Mouse (Mus musculus): ENCODE measurements around the gene Zfp784.
"Not testable (repeated sequence)": the region's sequence is repeated elsewhere in the genome, so short reads cannot be mapped to it uniquely, and the experiment has no call there.

Zfp784 gene

GRCm38 (mm10) chr7:5038109-5038732, at the start of gene Zfp784:
Gene Zfp784 (minus strand): TSS chr7:5038446.
- DNase-seq (ENCODE audit: low spot score in 2 of 2), result peak; percentile 88 to 91

GRCm38 (mm10) chr7:5087886-5088285, 49.6 kb upstream of the Zfp784 start:
- DNase-seq (ENCODE audit: low spot score in 2 of 2), result no peak

- no peak for DNase-seq (ENCODE audit: low spot score in 2 of 2)
Observed at GRCm38 (mm10) chr7:5086921-5087440, 48.7 kb upstream of the Zfp784 start.

GRCm38 (mm10) chr7:5085512-5085911, 47.3 kb upstream of the Zfp784 start:
- DNase-seq (ENCODE audit: low spot score in 2 of 2), result no peak

GRCm38 (mm10) chr7:5083325-5084105, 45.3 kb upstream of the Zfp784 start:
- DNase-seq (ENCODE audit: low spot score in 2 of 2), result peak in 1 of 2 experiments; percentile 22

GRCm38 (mm10) chr7:5081939-5082338, 43.7 kb upstream of the Zfp784 start:
- no peak for DNase-seq (ENCODE audit: low spot score in 2 of 2)

GRCm38 (mm10) chr7:5081241-5081640, 43.0 kb upstream of the Zfp784 start:
- no peak for DNase-seq (ENCODE audit: low spot score in 2 of 2)

- DNase-seq (ENCODE audit: low spot score in 2 of 2), result no peak
Observed at GRCm38 (mm10) chr7:5080815-5081214, 42.6 kb upstream of the Zfp784 start.

GRCm38 (mm10) chr7:5080010-5080751, 41.9 kb upstream of the Zfp784 start, which contains the start of gene Epn1:
Gene Epn1 (plus strand): TSS chr7:5080235.
- peak; percentile 87 to 93 for DNase-seq (ENCODE audit: low spot score in 2 of 2)

- DNase-seq (ENCODE audit: low spot score in 2 of 2), result not testable (repeated sequence)
Observed at GRCm38 (mm10) chr7:5079365-5080009, 41.2 kb upstream of the Zfp784 start.

GRCm38 (mm10) chr7:5076931-5077330, 38.7 kb upstream of the Zfp784 start:
- DNase-seq (ENCODE audit: low spot score in 2 of 2), result no peak

- DNase-seq (ENCODE audit: low spot score in 2 of 2), result no peak
Observed at GRCm38 (mm10) chr7:5074984-5075383, 36.7 kb upstream of the Zfp784 start.

- no peak for DNase-seq (ENCODE audit: low spot score in 2 of 2)
Observed at GRCm38 (mm10) chr7:5073586-5073985, 35.3 kb upstream of the Zfp784 start.

- no peak for DNase-seq (ENCODE audit: low spot score in 2 of 2)
Observed at GRCm38 (mm10) chr7:5064886-5065285, 26.6 kb upstream of the Zfp784 start.

- DNase-seq (ENCODE audit: low spot score in 2 of 2), result no peak
Observed at GRCm38 (mm10) chr7:5062360-5063001, 24.2 kb upstream of the Zfp784 start.

- peak; percentile 90 to 93 for DNase-seq (ENCODE audit: low spot score in 2 of 2)
Observed at GRCm38 (mm10) chr7:5061774-5062359, 23.6 kb upstream of the Zfp784 start, which contains the start of gene U2af2. Gene U2af2 (plus strand): TSS chr7:5062143.

- DNase-seq (ENCODE audit: low spot score in 2 of 2), result peak; percentile 92 to 93
Observed at GRCm38 (mm10) chr7:5060944-5061773, 22.9 kb upstream of the Zfp784 start.

- peak; percentile 57 to 71 for DNase-seq (ENCODE audit: low spot score in 2 of 2)
Observed at GRCm38 (mm10) chr7:5060239-5060731, 22.0 kb upstream of the Zfp784 start.

GRCm38 (mm10) chr7:5059421-5059820, 21.2 kb upstream of the Zfp784 start:
- DNase-seq (ENCODE audit: low spot score in 2 of 2), result no peak

- no peak for DNase-seq (ENCODE audit: low spot score in 2 of 2)
Observed at GRCm38 (mm10) chr7:5058631-5059030, 20.4 kb upstream of the Zfp784 start.
